Mouse (Mus musculus): ENCODE results near the gene Cbx4. TPM values are rescaled to one million over a fixed set of nuclear protein-coding genes. Genes with fewer than 3 reads are reported as not detected.

Gene Cbx4
- polyA plus RNA-seq, 1 experiment from 2014 or later, result 6.5 TPM

DNA sequence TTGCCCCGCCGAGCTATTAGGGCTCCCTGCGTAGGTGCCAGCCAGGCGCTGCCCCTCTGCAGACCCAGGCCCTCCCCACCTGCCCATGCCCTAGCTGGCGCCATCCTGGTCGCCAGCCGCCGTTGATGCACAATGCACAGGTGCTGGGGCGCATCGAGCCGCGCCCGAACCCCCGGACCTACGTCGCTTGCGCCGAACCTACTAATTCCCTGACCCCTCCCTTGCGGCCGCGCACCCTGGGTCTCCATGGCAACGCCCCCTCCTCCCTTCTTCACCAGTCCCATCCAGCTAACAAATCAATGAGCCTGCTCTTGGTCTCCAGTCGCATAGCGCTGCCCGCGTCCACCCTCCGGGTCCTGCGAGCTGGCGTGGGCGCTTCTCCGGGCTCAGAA, 44.7 kb downstream of the Cbx4 start:
- WGBS, result 0% methylated on average over 31 of the region's 31 CpGs
- Histone ChIP-seq H3K27me3 (replicated peaks; ENCODE audit: control insufficient read depth, insufficient read depth, low read length) (peaks cover 72% of the 10 kb centered on the region), H3K36me3 (ENCODE audit: control insufficient read depth, insufficient read depth) (peaks cover 8% of the 10 kb centered on the region; the same call in 1 of the 2 replicates), H3K9me3 (ENCODE audit: control insufficient read depth) (no peaks in the 10 kb centered on the region), H3K4me1 (replicated peaks; ENCODE audit: control insufficient read depth, insufficient read depth, low read length) (peaks cover 23% of the 10 kb centered on the region), H3K9ac (ENCODE audit: low read depth, low read length) (peak overlapping the region; percentile 18; the same call in 1 of the 2 replicates), H3K27ac (ENCODE audit: low read depth, low read length) (no peak overlapping the region), H3K4me3 (ENCODE audit: low read depth, low read length) (peak overlapping the region; percentile 79), H3K4me2 (replicated peaks; ENCODE audit: low read depth) (peak overlapping the region; percentile 99)
- no peak for TF ChIP-seq CTCF (IDR thresholded peaks at IDR 0.05; ENCODE audit: low read depth)
- ATAC-seq, result peak; percentile 28

DNA sequence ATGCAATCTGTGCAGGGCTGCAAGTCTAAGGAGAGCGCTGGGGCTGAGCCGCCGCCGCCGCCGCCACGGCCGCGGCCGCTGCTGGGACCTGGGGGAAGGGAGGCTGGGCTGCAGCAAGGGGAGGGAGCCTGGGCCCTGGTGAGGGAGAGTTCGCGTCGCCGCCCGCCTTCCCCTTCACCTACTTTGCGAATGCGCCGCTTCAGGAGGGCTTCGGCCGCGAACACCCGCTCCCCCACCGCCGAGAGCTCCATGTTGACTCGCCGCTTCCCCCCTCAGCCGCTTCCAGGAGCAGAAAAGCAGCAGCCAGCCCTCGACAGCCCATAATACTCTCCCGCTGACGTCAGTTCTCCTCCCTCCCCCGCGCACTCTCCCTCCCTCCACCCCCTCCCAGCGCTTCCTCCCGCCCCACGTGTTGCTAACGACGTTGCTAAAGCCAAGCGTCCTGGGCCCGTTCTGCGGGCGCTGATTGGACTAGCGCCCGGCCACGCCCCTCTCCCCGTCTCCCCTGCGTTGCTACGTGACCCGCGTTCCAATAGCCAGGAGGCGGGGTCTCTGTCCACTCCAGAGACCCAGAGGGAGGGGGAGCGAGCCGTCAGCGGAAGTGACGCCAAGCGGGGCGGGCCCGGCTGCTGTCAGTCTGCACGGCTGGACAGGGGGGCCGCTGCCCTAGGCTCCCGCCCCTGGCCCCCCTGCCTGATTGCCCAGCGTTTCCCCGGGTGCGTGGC, 45.3 kb downstream of the Cbx4 start, which contains the start of gene Cbx8:
TSS of gene Cbx8 (minus strand) at position 370 of the 725 bp plus-strand sequence.
- peak within 1 kb of the TSS; percentile 79 for H3K4me3 ChIP-seq (ENCODE audit: low read depth, low read length)
- H3K9ac ChIP-seq (ENCODE audit: low read depth, low read length), result peak within 1 kb of the TSS; percentile 64
- no peak; the same call in 1 of the 2 replicates for TF ChIP-seq CTCF (IDR thresholded peaks at IDR 0.05; ENCODE audit: low read depth)
- H3K27ac ChIP-seq (ENCODE audit: low read depth, low read length), result peak within 1 kb of the TSS; percentile 61; the same call in 1 of the 2 replicates
- peaks cover 72% of the 10 kb centered on the region for H3K27me3 ChIP-seq (replicated peaks; ENCODE audit: control insufficient read depth, insufficient read depth, low read length)
- under 1% methylated on average over 50 of the region's 63 CpGs for WGBS
- no peaks in the 10 kb centered on the region for H3K9me3 ChIP-seq (ENCODE audit: control insufficient read depth)
- peak within 1 kb of the TSS; percentile 99 for H3K4me2 ChIP-seq (replicated peaks; ENCODE audit: low read depth)
- peaks cover 8% of the 10 kb centered on the region; the same call in 1 of the 2 replicates for H3K36me3 ChIP-seq (ENCODE audit: control insufficient read depth, insufficient read depth)
- peaks cover 22% of the 10 kb centered on the region for H3K4me1 ChIP-seq (replicated peaks; ENCODE audit: control insufficient read depth, insufficient read depth, low read length)
- ATAC-seq, result peak; percentile 91

DNA sequence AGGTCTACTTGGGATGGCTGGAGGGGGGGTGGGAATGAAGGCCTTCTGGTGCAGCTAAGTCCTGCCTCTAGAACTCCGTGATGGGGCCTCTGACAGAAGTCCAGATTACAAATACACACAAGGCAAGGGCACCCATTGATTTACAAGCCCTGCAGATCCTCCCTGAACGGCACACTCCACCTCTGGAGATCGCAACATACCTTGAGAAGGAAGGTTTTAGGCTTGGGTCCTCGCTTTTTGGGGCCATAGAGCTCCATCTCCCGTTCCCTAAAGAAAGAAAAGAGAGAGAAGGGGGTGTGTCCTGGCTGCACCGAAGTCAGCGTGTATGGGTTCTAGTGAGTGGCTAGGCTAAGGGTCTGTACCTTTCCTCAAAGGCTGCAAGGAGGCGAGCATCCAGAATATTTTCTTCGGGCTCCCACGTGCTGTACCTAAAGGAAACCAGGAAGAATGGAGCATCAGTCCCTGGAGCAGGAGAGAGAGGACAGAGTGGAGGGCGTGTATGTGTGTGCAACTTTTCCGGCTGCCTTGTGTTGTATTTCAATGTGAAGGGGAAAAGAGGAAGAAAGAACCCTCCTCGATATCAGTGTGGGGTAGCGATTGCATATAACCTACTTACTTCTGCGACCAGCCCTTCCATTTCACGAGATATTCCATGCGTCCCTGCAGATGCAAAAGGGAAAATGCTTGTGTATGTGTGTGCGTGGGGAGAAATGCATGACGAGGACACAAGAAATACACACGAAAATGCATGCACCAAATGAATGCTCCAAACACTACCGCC, 46.1 kb downstream of the Cbx4 start:
- Histone ChIP-seq H3K27ac (ENCODE audit: low read depth, low read length) (no peak overlapping the region), H3K9ac (ENCODE audit: low read depth, low read length) (peak overlapping the region; percentile 64; the same call in 1 of the 2 replicates), H3K36me3 (ENCODE audit: control insufficient read depth, insufficient read depth) (peaks cover 8% of the 10 kb centered on the region; the same call in 1 of the 2 replicates), H3K4me1 (replicated peaks; ENCODE audit: control insufficient read depth, insufficient read depth, low read length) (peaks cover 22% of the 10 kb centered on the region), H3K4me3 (ENCODE audit: low read depth, low read length) (peak overlapping the region; percentile 79), H3K9me3 (ENCODE audit: control insufficient read depth) (no peaks in the 10 kb centered on the region), H3K27me3 (replicated peaks; ENCODE audit: control insufficient read depth, insufficient read depth, low read length) (peaks cover 72% of the 10 kb centered on the region), H3K4me2 (replicated peaks; ENCODE audit: low read depth) (peak overlapping the region; percentile 99)
- WGBS, result 17% methylated on average over 21 of the region's 21 CpGs
- ATAC-seq, result no peak
- TF ChIP-seq CTCF (IDR thresholded peaks at IDR 0.05; ENCODE audit: low read depth), result no peak

DNA sequence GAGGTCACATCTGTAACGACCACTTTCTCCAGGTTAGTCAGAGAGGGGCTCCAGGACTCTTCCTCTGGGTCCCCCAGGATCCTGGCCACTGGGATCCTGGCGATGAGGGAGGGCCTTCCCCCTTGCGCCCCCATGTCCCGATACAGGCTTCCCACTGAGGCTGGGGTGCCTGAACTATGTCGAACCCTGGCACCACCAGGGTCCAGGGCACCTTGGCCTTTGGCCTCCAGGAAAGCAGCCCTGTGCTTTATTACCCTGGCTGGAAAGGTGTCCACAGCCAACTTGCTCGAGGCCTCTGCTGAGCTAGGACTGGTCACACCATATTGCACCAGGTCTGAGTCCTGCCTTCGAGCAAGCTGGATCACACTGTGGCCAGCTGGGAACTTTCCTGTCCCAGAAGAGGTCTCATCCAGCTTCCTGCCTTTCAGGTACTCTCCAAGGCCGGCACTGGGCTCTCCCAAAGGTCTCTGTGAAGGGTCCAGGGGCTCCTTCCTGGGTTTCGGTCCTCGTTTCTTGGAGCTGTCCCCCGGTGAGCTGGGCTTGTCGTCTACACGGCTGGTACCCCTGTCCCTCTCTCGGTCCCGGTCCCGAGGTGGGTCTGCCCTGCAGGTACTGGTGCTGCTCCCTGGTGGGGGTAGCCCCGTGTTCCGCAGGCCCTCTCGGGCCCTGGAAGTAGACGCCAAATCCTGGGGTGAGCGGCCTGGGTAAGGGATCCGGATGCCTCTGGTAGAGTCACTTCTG, 47.1 kb downstream of the Cbx4 start:
- no peak overlapping the region for H3K4me3 ChIP-seq (ENCODE audit: low read depth, low read length)
- H3K27me3 ChIP-seq (replicated peaks; ENCODE audit: control insufficient read depth, insufficient read depth, low read length), result peaks cover 71% of the 10 kb centered on the region
- no peak for ATAC-seq
- H3K4me1 ChIP-seq (replicated peaks; ENCODE audit: control insufficient read depth, insufficient read depth, low read length), result peaks cover 19% of the 10 kb centered on the region
- H3K36me3 ChIP-seq (ENCODE audit: control insufficient read depth, insufficient read depth), result peaks cover 8% of the 10 kb centered on the region; the same call in 1 of the 2 replicates
- no peaks in the 10 kb centered on the region for H3K9me3 ChIP-seq (ENCODE audit: control insufficient read depth)
- no peak for TF ChIP-seq CTCF (IDR thresholded peaks at IDR 0.05; ENCODE audit: low read depth)
- H3K4me2 ChIP-seq (replicated peaks; ENCODE audit: low read depth), result no peak overlapping the region
- H3K27ac ChIP-seq (ENCODE audit: low read depth, low read length), result no peak overlapping the region
- 78% methylated on average over 22 of the region's 22 CpGs for WGBS
- H3K9ac ChIP-seq (ENCODE audit: low read depth, low read length), result no peak overlapping the region

DNA sequence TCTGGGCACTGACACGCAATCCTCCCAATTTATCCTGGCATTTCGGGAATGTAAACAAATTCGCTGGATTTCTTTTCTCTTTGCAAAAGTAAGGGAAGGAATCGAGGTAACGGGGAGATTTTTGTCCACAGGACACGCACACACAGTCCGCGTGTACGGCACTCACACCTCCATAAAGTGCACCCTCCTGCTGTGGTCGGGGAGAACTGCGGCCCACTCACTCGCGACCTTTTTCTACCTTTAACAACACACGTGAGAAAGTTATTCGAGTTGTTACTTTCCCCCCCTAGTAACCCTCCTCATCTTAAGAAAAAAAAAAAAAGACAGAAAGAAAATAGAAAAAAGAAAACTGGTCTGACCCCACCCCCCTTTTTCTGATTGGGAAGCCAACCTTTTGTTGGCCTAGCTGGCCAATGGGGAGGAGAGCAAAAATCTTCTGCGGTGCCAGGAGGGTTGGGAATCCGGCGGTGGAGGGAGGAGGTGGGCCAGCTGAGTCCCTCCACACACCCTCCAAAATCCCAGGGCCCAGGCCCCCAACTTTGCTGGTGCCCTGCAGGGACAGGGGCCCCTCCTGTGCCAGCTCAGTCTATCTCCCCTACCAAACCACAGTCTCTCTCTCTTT, 48.1 kb downstream of the Cbx4 start:
- no peak for ATAC-seq
- no peak overlapping the region for H3K9ac ChIP-seq (ENCODE audit: low read depth, low read length)
- no peak overlapping the region for H3K27ac ChIP-seq (ENCODE audit: low read depth, low read length)
- H3K4me2 ChIP-seq (replicated peaks; ENCODE audit: low read depth), result peak overlapping the region; percentile 81
- peak; percentile 19; the same call in 1 of the 2 replicates for TF ChIP-seq CTCF (IDR thresholded peaks at IDR 0.05; ENCODE audit: low read depth)
- H3K4me1 ChIP-seq (replicated peaks; ENCODE audit: control insufficient read depth, insufficient read depth, low read length), result peaks cover 19% of the 10 kb centered on the region
- peak overlapping the region; percentile 48 for H3K4me3 ChIP-seq (ENCODE audit: low read depth, low read length)
- H3K9me3 ChIP-seq (ENCODE audit: control insufficient read depth), result no peaks in the 10 kb centered on the region
- H3K27me3 ChIP-seq (replicated peaks; ENCODE audit: control insufficient read depth, insufficient read depth, low read length), result peaks cover 61% of the 10 kb centered on the region
- WGBS, result 52% methylated on average over 18 of the region's 18 CpGs
- H3K36me3 ChIP-seq (ENCODE audit: control insufficient read depth, insufficient read depth), result peaks cover 8% of the 10 kb centered on the region; the same call in 1 of the 2 replicates

Data from intestine, postnatal 0 days (tissue).